Mouse (Mus musculus) MEL (cell line): Measurements from ENCODE around the gene Gm20388. TPM values are rescaled to one million over a fixed set of nuclear protein-coding genes. Genes with fewer than 3 reads are reported as not detected.

Experiments used
- DNase-seq: peaks from one replicate; pipeline ENCODE4 v3.0.0; 2011; ENCODE audit warnings: low read depth, low spot score
- H3K27ac ChIP-seq: 2 replicates; pipeline ENCODE4 v1.5.1; 2012; ENCODE audit warnings: low read depth, mild to moderate bottlenecking, control low read depth, low read length, moderate library complexity; ENCODE audit not compliant: control insufficient read depth
- H3K27me3 ChIP-seq, 2 experiments: fragments of 150-350 bp in 1 of 2; sonication (generic) in 1 of 2; 2 replicates each; pipeline ENCODE4 v1.6.1; 2012; ENCODE audit warnings: low read length in 2 of 2, mild to moderate bottlenecking in 2 of 2, improper control_type of control experiment in 1 of 2, moderate library complexity in 1 of 2; ENCODE audit not compliant: insufficient read depth in 2 of 2, control insufficient read depth in 1 of 2
- H3K36me3 ChIP-seq, 2 experiments: 2 replicates each; pipeline ENCODE4 v1.6.1; 2012 to 2014; ENCODE audit warnings: low read length in 2 of 2, improper control_type of control experiment in 1 of 2, inconsistent platforms in 1 of 2, mild to moderate bottlenecking in 1 of 2; ENCODE audit not compliant: insufficient read depth in 2 of 2, control insufficient read depth in 1 of 2
- H3K4me1 ChIP-seq, 2 experiments: fragments of 150-350 bp in 1 of 2; sonication (generic) in 1 of 2; 2 replicates each; pipeline ENCODE4 v1.6.1; 2012; ENCODE audit warnings: low read length in 2 of 2, improper control_type of control experiment in 1 of 2, mild to moderate bottlenecking in 1 of 2; ENCODE audit not compliant: insufficient read depth in 2 of 2, control insufficient read depth in 1 of 2
- H3K4me3 ChIP-seq, 2 experiments: fragments of 150-350 bp in 1 of 2; sonication (generic) in 1 of 2; 2 replicates each; pipeline ENCODE4 v1.5.1; 2012; ENCODE audit warnings: low read depth in 2 of 2, low read length in 2 of 2, mild to moderate bottlenecking in 2 of 2, moderate library complexity in 2 of 2, control low read depth in 1 of 2, improper control_type of control experiment in 1 of 2; ENCODE audit not compliant: control insufficient read depth in 1 of 2, insufficient read depth in 1 of 2
- H3K79me2 ChIP-seq: 2 replicates; pipeline ENCODE4 v1.6.1; 2012; ENCODE audit warnings: mild to moderate bottlenecking, low read length, moderate library complexity; ENCODE audit not compliant: control insufficient read depth, poor library complexity, insufficient read depth
- H3K9ac ChIP-seq: 2 replicates; pipeline ENCODE4 v1.6.1; 2012; ENCODE audit warnings: low read depth, mild to moderate bottlenecking, control low read depth, low read length, moderate library complexity; ENCODE audit not compliant: control insufficient read depth, poor library complexity, severe bottlenecking
- H3K9me3 ChIP-seq: fragments of 150-350 bp; sonication (generic); replicated peaks from 2 replicates; pipeline ENCODE4 v1.6.1; 2012; ENCODE audit warnings: mild to moderate bottlenecking, low read length, improper control_type of control experiment, moderate library complexity; ENCODE audit not compliant: insufficient read depth
- BHLHE40 ChIP-seq: IDR thresholded peaks from 2 replicates; pipeline ENCODE4 v1.6.1; 2012; ENCODE audit warnings: low read depth, mild to moderate bottlenecking, inconsistent platforms, low read length, improper control_type of control experiment, borderline replicate concordance
- CHD2 ChIP-seq: IDR thresholded peaks from 2 replicates; pipeline ENCODE4 v1.6.1; 2011; ENCODE audit warnings: low read length, improper control_type of control experiment
- ELF1 ChIP-seq: IDR thresholded peaks from 2 replicates; pipeline ENCODE4 v1.6.1; 2014; ENCODE audit warnings: low read depth, mild to moderate bottlenecking, inconsistent platforms, low read length, improper control_type of control experiment, moderate library complexity
- EP300 ChIP-seq, 2 experiments: IDR thresholded peaks; 2 replicates each; pipeline ENCODE4 v1.6.1; 2011; ENCODE audit warnings: improper control_type of control experiment in 2 of 2, low read length in 2 of 2, low read depth in 1 of 2, mild to moderate bottlenecking in 1 of 2
- ETS1 ChIP-seq: IDR thresholded peaks from 2 replicates; pipeline ENCODE4 v1.6.1; 2012; ENCODE audit warnings: low read depth, mild to moderate bottlenecking, inconsistent platforms, low read length, improper control_type of control experiment, moderate library complexity
- GABPA ChIP-seq: IDR thresholded peaks from 2 replicates; pipeline ENCODE4 v1.6.1; 2012; ENCODE audit warnings: low read depth, mild to moderate bottlenecking, inconsistent platforms, low read length, improper control_type of control experiment, moderate library complexity
- HCFC1 ChIP-seq: IDR thresholded peaks from 2 replicates; pipeline ENCODE4 v1.6.1; 2012; ENCODE audit warnings: low read depth, mild to moderate bottlenecking, inconsistent platforms, low read length, improper control_type of control experiment, moderate library complexity
- MAFK ChIP-seq: IDR thresholded peaks from 2 replicates; pipeline ENCODE4 v1.6.1; 2011; ENCODE audit warnings: low read depth, mild to moderate bottlenecking, low read length, improper control_type of control experiment, borderline replicate concordance
- MXI1 ChIP-seq: IDR thresholded peaks from 2 replicates; pipeline ENCODE4 v1.6.1; 2011; ENCODE audit warnings: mild to moderate bottlenecking, low read depth, low read length, improper control_type of control experiment
- MYB ChIP-seq: IDR thresholded peaks from 2 replicates; pipeline ENCODE4 v1.6.1; 2011; ENCODE audit warnings: mild to moderate bottlenecking, low read depth, low read length, improper control_type of control experiment
- MYC ChIP-seq: IDR thresholded peaks from 2 replicates; pipeline ENCODE4 v1.6.1; 2011; ENCODE audit warnings: low read depth, mild to moderate bottlenecking, low read length, improper control_type of control experiment, moderate library complexity
- NRF1 ChIP-seq: IDR thresholded peaks from 2 replicates; pipeline ENCODE4 v1.6.1; 2014; ENCODE audit warnings: low read depth, mild to moderate bottlenecking, inconsistent platforms, low read length, improper control_type of control experiment, moderate library complexity; ENCODE audit not compliant: poor library complexity, insufficient read depth, severe bottlenecking
- POLR2AphosphoS2 ChIP-seq: IDR thresholded peaks from 2 replicates; pipeline ENCODE4 v1.6.1; 2011; ENCODE audit warnings: low read length, improper control_type of control experiment
- POLR2AphosphoS5 ChIP-seq: IDR thresholded peaks from 2 replicates; pipeline ENCODE4 v1.6.1; 2012; ENCODE audit warnings: low read depth, borderline replicate concordance, mild to moderate bottlenecking, inconsistent platforms, low read length, moderate library complexity, mixed read lengths
- RAD21 ChIP-seq: IDR thresholded peaks from 2 replicates; pipeline ENCODE4 v1.6.1; 2011; ENCODE audit warnings: mild to moderate bottlenecking, low read depth, low read length, improper control_type of control experiment
- SIN3A ChIP-seq: IDR thresholded peaks from 2 replicates; pipeline ENCODE4 v1.6.1; 2012; ENCODE audit warnings: low read length, improper control_type of control experiment, inconsistent platforms
- SMC3 ChIP-seq: IDR thresholded peaks from 2 replicates; pipeline ENCODE4 v1.6.1; 2011; ENCODE audit warnings: low read depth, low read length, improper control_type of control experiment
- TBP ChIP-seq: IDR thresholded peaks from 2 replicates; pipeline ENCODE4 v1.8.0; 2011; ENCODE audit warnings: low read depth, low read length, improper control_type of control experiment
- TCF12 ChIP-seq: IDR thresholded peaks from 2 replicates; pipeline ENCODE4 v1.6.1; 2014; ENCODE audit warnings: low read depth, mild to moderate bottlenecking, inconsistent platforms, low read length, improper control_type of control experiment, moderate library complexity
- ZC3H11A ChIP-seq: IDR thresholded peaks from 2 replicates; pipeline ENCODE4 v1.6.1; 2012; ENCODE audit warnings: low read depth, mild to moderate bottlenecking, inconsistent platforms, low read length, improper control_type of control experiment
- ZKSCAN1 ChIP-seq: IDR thresholded peaks from 2 replicates; pipeline ENCODE4 v1.6.1; 2012; ENCODE audit warnings: low read depth, mild to moderate bottlenecking, inconsistent platforms, low read length, improper control_type of control experiment, moderate library complexity
- ZMIZ1 ChIP-seq: IDR thresholded peaks from 2 replicates; pipeline ENCODE4 v1.6.1; 2012; ENCODE audit warnings: low read depth, mild to moderate bottlenecking, inconsistent platforms, low read length, improper control_type of control experiment, moderate library complexity
- polyA plus RNA-seq, 2 experiments: library from polyadenylated mRNA; stranded (reverse) in 1 of 2; unstranded in 1 of 2; fragments of >175 nt in 1 of 2; fragments of >200 nt in 1 of 2; gene quantifications; 2 replicates each; pipeline versions ENCODE4 v1.2.1 to v1.2.4; 2012; ENCODE audit warnings: low replicate concordance in 2 of 2, low read depth in 1 of 2; ENCODE audit not compliant: insufficient read length in 2 of 2, insufficient read depth in 1 of 2, missing spikeins in 1 of 2
- total RNA-seq: library from RNA; depleted of rRNA; stranded (reverse); fragments of 300-350 nt; gene quantifications from 2 replicates; pipeline ENCODE4 v1.2.3, GENCODE M21; 2012

Gm20388 gene
- total and polyA plus RNA-seq, 3 experiments, result 11.1 to 17.8 TPM; not detected in 1

DNA sequence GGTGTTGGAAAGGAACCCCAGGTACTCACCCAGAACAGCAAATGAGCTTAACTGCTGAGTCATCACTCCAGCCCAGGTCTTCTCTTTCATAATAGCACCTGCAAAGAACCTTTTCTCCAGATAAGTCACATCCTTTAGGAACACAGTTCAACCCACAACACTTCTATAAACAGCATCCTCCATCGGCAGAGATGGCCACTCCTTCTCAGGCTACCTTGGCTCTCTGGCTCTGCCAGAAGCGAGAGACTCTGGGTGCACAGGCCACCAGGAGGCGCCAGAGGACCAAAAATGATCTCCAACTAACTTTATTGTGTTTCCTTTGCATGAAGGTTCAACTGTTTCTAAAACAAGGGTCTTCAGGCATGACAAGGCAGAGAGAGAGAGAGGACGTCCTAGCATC lies 3879.3 kb downstream of the Gm20388 start (continued):
- TF ChIP-seq TBP (no peak), ZKSCAN1 (no peak), MYB (no peak), POLR2AphosphoS5 (no peak), ELF1 (no peak), MYC (no peak), CHD2 (no peak), MXI1 (0 out of 2 replicates have a peak, but pooled peaks have one; percentile 38), ZC3H11A (peak; percentile 98), GABPA (no peak), SIN3A (peak; percentile 60), ZMIZ1 (no peak), HCFC1 (peak; percentile 32; the same call in 1 of the 2 replicates), MAFK (peak; percentile 89)

DNA sequence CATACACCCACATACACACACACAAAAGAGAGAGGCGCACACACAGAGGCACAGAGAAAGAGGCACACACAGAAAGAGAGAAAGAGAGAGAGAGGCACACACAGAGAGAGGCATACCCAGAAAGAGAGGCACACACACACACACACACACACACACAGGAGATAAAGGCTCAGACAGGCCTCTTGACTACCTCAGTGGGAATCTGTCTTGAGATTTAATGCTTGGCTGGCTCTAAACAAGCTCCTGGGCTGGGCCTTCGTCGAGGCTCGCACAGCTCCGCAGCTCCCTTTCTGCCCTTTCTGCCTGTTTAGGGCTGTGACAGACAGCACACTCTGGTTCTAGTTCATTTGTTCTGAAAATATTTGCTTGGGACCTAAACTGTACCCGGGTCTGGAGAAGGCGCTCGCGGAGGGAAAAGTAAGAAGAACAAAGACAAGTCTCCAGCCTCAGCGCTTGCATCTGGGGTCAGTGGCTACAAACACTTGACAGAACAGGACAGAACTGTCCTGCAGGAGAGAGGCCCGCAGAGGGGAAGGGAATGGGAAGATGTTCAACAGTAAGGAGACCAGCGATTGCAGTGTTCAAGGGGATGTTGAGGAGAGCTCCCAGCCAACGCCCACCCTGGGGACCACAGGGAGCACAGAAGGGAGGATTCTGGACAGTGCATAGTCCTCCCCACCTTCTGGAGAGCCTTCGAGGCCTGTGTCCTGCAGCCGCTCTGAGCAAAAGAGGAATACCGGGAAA lies 3880.6 kb downstream of the Gm20388 start:
- Histone ChIP-seq H3K27me3 (no peaks in the 10 kb centered on the region), H3K79me2 (peaks cover 2% of the 10 kb centered on the region; the same call in 1 of the 2 replicates), H3K36me3 (peaks cover 0 to 5% of the 10 kb centered on the region in 2 experiments; a peak in 2 of 4 replicates), H3K27ac (no peak overlapping the region), H3K9me3 (no peaks in the 10 kb centered on the region), H3K9ac (no peak overlapping the region), H3K4me1 (peaks cover 0 to 5% of the 10 kb centered on the region in 2 experiments; a peak in 2 of 4 replicates), H3K4me3 (no peak overlapping the region)
- no peak for DNase-seq
- no peak for TF ChIP-seq RAD21
- no peak for TF ChIP-seq POLR2AphosphoS2
- TF ChIP-seq MXI1, result no peak
- TF ChIP-seq BHLHE40, result no peak
- TF ChIP-seq MAFK, result no peak
- TF ChIP-seq EP300 (IDR thresholded peaks at IDR 0.05; ENCODE audit: low read depth in 1 of 2, low read length in 2 of 2), result no peak
- no peak for TF ChIP-seq SMC3
- TF ChIP-seq SIN3A, result no peak
- no peak for TF ChIP-seq NRF1
- TF ChIP-seq ETS1, result no peak
- no peak for TF ChIP-seq ZKSCAN1
- TF ChIP-seq TCF12, result no peak
